15 mouse cellular contexts compared by ENCODE assay signal in genomic region chr12:40378621-40379537, GRCm38 (mm10).
A peak's percentile ranks its signal among the peaks of the same experiment; 100 is the strongest.
DNase-seq lines count a peak whose midpoint lies in the region; ATAC-seq and TF ChIP-seq lines count a peak whose summit lies in the region.
"Had no signal": no experiment of that assay in that cellular context is flagged by ENCODE, and none has a peak within 500 bp of the region (broad histone marks: within the 10 kb centered on the region; RNA-seq: fewer than 3 reads in every experiment).

No protein-coding gene starts in this region.

- no peaks in the 10 kb centered on the region for H3K27me3 ChIP-seq in forebrain, embryonic 13.5 days
- no peaks in the 10 kb centered on the region for H3K27me3 ChIP-seq in forebrain, embryonic 10.5 days (ENCODE audit: poor library complexity, severe bottlenecking)
- H3K27me3 ChIP-seq in hindbrain, postnatal 0 days (ENCODE audit: insufficient read depth, low read length), result no peaks in the 10 kb centered on the region
- H3K27me3 ChIP-seq: embryonic facial prominence, embryonic 13.5 days; hindbrain, embryonic 12.5 days; midbrain, embryonic 15.5 days had no signal

- no peak overlapping the region for H3K4me3 ChIP-seq in forebrain, embryonic 13.5 days
- no peak overlapping the region for H3K4me3 ChIP-seq in forebrain, embryonic 10.5 days
- H3K4me3 ChIP-seq in hindbrain, postnatal 0 days (ENCODE audit: low read length), result no peak overlapping the region
- no peak overlapping the region for H3K4me3 ChIP-seq in left cerebral cortex, adult 2 months
- H3K4me3 ChIP-seq: embryonic facial prominence, embryonic 13.5 days; gastrocnemius, adult 2 months; hindbrain, embryonic 12.5 days; midbrain, embryonic 15.5 days had no signal

- no peaks in the 10 kb centered on the region for H3K9me3 ChIP-seq in forebrain, embryonic 13.5 days (replicated peaks)
- H3K9me3 ChIP-seq in forebrain, embryonic 10.5 days, result no peaks in the 10 kb centered on the region
- H3K9me3 ChIP-seq in hindbrain, postnatal 0 days (ENCODE audit: low read length), result no peaks in the 10 kb centered on the region
- H3K9me3 ChIP-seq: embryonic facial prominence, embryonic 13.5 days; G1E; hindbrain, embryonic 12.5 days; midbrain, embryonic 15.5 days had no signal

- ATAC-seq in forebrain, embryonic 13.5 days, result peak; percentile 45; the same call in 1 of the 2 replicates
- ATAC-seq in hindbrain, postnatal 0 days, result no peak
- ATAC-seq: midbrain, embryonic 15.5 days had no signal

- no peaks in the 10 kb centered on the region for H3K36me3 ChIP-seq in forebrain, embryonic 13.5 days (ENCODE audit: poor library complexity, severe bottlenecking)
- H3K36me3 ChIP-seq in forebrain, embryonic 10.5 days (replicated peaks), result no peaks in the 10 kb centered on the region
- H3K36me3 ChIP-seq in hindbrain, postnatal 0 days (ENCODE audit: insufficient read depth, low read length), result no peaks in the 10 kb centered on the region
- H3K36me3 ChIP-seq: embryonic facial prominence, embryonic 13.5 days; hindbrain, embryonic 12.5 days; midbrain, embryonic 15.5 days had no signal

- intact Hi-C loops in left cerebral cortex, postnatal 4 days (cut with DNase I), result no loop called here
- intact Hi-C loops in left cerebral cortex, adult 2 months (cut with DNase I), result no loop called here

- no peak overlapping the region for H3K9ac ChIP-seq in forebrain, embryonic 13.5 days
- H3K9ac ChIP-seq in hindbrain, postnatal 0 days (replicated peaks; ENCODE audit: low read length), result no peak overlapping the region
- H3K9ac ChIP-seq: embryonic facial prominence, embryonic 13.5 days; hindbrain, embryonic 12.5 days; midbrain, embryonic 15.5 days had no signal

- WGBS in forebrain, embryonic 13.5 days, result 86% methylated on average over 17 of the region's 17 CpGs
- 95% methylated on average over 17 of the region's 17 CpGs for WGBS in forebrain, embryonic 10.5 days
- 79% methylated on average over 17 of the region's 17 CpGs for WGBS in hindbrain, postnatal 0 days

- no peak overlapping the region for H3K4me2 ChIP-seq in forebrain, embryonic 13.5 days
- H3K4me2 ChIP-seq in hindbrain, postnatal 0 days (ENCODE audit: low read depth, low read length), result no peak overlapping the region
- H3K4me2 ChIP-seq: embryonic facial prominence, embryonic 13.5 days; hindbrain, embryonic 12.5 days; midbrain, embryonic 15.5 days had no signal

- TF ChIP-seq CTCF in hindbrain, postnatal 0 days (IDR thresholded peaks at IDR 0.05; ENCODE audit: low read depth), result no peak
- TF ChIP-seq CTCF in left cerebral cortex, adult 2 months (IDR thresholded peaks at IDR 0.05), result no peak

- no peak for DNase-seq in forebrain, embryonic 10.5 days (ENCODE audit: extremely low spot score, low spot score)
- DNase-seq in left cerebral cortex, postnatal 4 days, result peak; percentile 29
- DNase-seq in left cerebral cortex, adult 11 months (ENCODE audit: low spot score), result no peak
- peak; percentile 52 to 58 for DNase-seq in layer of hippocampus, adult 8-10 months (ENCODE audit: low spot score in 2 of 2)
- no peak for DNase-seq in urinary bladder, adult 2 months (ENCODE audit: low spot score)
- no peak for DNase-seq in hindbrain, postnatal 0 days (ENCODE audit: low spot score)
- no peak for DNase-seq in left cerebral cortex, adult 2 months (ENCODE audit: extremely low spot score in 1 of 2, low spot score in 2 of 2)
- DNase-seq: gastrocnemius, adult 2 months; kidney, adult 9 months had no signal

- H3K27ac ChIP-seq in forebrain, embryonic 13.5 days, result no peak overlapping the region
- H3K27ac ChIP-seq in forebrain, embryonic 10.5 days, result no peak overlapping the region
- no peak overlapping the region for H3K27ac ChIP-seq in hindbrain, postnatal 0 days
- H3K27ac ChIP-seq in left cerebral cortex, adult 2 months, result no peak overlapping the region; the same call in 1 of the 2 replicates
- H3K27ac ChIP-seq: embryonic facial prominence, embryonic 13.5 days; gastrocnemius, adult 2 months; hindbrain, embryonic 12.5 days; midbrain, embryonic 15.5 days; stomach, postnatal 0 days had no signal

- H3K4me1 ChIP-seq in forebrain, embryonic 13.5 days, result no peaks in the 10 kb centered on the region
- no peaks in the 10 kb centered on the region for H3K4me1 ChIP-seq in forebrain, embryonic 10.5 days
- H3K4me1 ChIP-seq in hindbrain, postnatal 0 days (ENCODE audit: insufficient read depth, low read length), result no peaks in the 10 kb centered on the region
- H3K4me1 ChIP-seq: embryonic facial prominence, embryonic 13.5 days; hindbrain, embryonic 12.5 days; midbrain, embryonic 15.5 days had no signal

Comparison
In these comparisons a context has a peak if more than half of its experiments do, and no peak if none do; other contexts are left out.
1. DNase-seq: peak in left cerebral cortex, postnatal 4 days (single experiment) and layer of hippocampus, adult 8-10 months (2 of 2); none in forebrain, embryonic 10.5 days (single experiment), left cerebral cortex, adult 11 months (single experiment), urinary bladder, adult 2 months (single experiment), hindbrain, postnatal 0 days (single experiment) and left cerebral cortex, adult 2 months (0 of 2).